Mouse (Mus musculus) adrenal gland, postnatal 25 days (tissue): ENCODE data around the gene Chit1. TPM values are rescaled to one million over a fixed set of nuclear protein-coding genes. Genes with fewer than 3 reads are reported as not detected.

ENCODE experiments used
- DNase-seq: peaks from one replicate; pipeline ENCODE4 v3.0.0; 2021; ENCODE audit warnings: mixed read lengths
- total RNA-seq: library from RNA; stranded (reverse); gene quantifications from 2 replicates; pipeline ENCODE4 v1.2.3, GENCODE M21; 2021

Gene Chit1
- total RNA-seq, 1 experiment from 2014 or later: not detected

DNA sequence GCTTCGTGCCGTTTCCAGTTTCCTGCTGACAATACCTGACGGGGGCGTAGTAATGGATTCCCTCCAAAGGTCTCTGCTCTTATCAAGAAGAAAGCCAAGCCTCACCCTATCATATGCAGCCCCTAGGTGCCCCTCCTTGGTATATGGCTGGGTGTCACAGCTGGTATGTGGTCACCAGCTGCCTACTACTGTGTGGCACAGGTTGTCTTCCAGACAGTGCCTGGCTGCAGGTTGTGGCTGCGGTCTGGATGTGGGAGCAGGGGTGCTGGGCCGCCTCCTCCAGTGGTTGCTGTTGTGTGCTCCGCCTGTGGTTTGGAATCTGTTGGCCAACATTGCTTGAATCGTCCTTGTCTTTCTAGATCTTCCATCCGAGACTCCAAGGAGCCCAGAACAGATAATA, 39.7 kb downstream of the Chit1 start:
- DNase-seq: no peak

DNA sequence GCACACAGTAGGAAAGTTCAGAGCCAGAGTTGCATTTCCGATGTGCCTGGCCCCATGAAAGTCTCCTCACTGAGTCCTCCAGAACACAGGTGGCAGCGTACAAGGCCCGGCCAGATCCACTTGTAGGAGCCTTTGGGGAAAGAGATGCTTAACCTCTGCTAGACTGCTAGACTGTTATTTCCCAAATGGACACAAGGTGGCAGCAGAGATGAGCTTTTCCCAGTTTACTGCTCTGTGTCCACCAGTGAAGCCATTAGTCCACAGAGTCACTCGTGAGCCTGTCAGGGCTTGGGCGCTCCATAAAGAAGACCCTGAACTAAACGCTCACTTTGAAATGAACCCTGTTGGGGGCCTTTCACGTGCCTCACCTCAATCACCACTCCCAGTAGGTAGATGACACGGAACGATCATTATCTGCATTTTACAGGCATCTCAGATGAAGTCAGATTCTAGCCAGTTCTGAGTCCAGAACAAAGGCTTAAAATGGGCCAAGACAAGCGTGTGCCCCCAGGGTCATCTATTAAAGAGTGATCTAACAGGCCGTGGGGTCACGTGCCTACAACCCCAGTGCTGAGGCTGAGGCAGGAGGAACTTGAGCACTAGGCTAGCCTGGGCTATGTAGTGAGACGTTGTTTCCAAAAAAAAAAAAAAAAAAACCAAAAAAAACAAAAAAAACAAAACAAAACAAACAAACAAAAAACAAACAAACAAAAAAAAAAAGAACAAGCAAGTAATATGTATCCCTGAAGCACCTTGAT, 40.8 kb downstream of the Chit1 start:
- DNase-seq: peak; percentile 57

DNA sequence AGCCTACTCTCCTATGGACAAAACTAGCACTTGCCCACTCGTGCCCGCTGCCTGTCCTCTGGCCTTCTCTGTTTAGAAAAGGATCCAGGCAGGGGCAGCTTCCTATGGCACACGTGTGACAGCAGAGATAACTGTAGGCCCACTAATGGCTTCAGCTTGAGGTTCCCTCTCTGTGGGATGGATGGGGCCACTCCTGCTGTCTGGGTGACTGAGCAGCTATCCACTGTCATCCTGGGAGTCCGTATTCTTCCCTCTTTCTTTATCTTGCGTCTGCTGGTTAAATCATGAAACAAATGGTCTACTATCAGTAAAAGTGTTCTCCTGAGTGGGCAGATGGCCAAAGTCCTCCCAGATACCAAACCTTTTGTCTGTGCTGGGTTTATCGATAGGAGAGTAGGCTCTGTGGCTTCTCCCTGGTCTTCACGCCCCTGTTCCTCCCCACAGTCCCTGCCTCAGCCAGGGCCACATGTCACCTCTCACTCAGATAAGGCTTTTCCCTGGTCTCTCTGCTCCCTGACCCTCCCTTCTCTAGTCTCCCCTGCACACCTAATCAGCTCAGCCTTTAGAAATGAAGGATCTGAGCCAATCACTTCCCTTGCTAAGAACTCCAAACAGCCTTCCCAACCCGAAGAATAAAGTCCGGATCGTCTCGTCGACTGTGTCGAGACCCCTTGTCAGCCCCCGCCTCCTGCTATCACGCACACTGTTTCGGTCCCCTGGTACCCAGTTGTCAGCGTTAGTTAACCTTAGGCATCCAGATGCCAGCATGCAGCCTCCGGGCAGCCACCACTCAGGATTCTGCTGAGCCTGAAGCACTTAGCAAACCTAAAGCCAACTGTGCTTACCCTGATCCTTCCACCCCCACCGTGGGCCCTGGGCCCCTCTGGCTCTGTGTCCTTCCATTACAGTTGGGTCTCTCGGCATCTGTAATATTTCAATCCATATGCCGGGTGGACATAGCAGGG, 41.9 kb downstream of the Chit1 start:
- DNase-seq: no peak

DNA sequence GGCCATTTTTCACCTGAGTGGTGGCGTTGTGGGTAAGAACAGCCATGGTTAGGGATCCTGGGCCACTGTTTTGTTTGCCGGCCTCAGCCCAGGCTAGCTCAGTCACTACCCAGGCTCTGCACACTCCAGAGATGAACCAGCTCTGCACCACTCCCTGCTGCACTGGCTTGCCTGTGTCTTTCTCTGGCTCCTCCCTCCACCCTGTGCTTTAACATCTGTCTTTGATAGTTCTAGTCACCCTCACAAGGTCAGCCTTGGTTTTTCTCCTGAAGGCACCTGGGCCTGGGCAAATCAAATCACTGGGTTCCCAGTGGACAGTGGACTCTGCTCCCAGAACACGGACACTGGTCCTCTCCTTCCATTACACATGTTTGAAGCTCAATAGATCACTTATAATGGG, 43.1 kb downstream of the Chit1 start:
- no peak for DNase-seq

DNA sequence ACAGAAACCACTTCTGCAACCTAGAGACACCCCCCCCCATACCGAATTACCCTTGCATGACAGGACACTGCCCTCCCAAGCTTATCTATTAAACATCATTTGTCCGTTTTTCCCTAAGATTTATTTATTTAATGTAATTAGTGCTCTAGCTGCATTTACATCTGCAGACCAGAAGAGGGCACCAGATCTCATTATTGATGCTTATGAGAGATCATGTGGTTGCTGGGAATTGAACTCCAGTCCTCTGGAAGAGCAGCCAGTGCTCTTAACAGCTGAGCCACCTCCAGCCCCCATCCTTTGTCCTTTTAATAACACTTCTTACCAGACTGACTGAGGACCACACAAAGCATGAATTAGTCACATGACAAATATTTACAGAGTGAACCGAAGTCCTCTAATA, 43.6 kb downstream of the Chit1 start:
- no peak for DNase-seq

DNA sequence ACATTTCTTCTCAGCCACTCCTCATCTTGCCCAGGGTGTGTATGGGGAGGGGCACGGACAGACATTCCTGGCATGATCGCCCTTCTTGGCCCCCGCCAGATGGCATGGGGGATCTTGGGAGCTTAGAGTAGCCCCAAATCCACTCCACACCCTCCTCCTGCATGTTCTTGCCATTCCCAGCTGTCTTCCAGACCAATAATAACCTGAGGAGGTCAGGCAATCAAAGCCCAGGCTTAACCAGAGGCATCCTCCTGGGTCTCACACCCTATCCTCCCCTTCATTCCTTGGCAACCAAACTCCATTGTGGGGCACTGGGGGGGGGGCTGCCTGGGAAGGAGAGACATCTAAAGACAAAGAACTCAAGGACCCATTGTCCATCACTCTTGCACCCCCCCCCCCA, 49.4 kb downstream of the Chit1 start:
- DNase-seq: no peak

DNA sequence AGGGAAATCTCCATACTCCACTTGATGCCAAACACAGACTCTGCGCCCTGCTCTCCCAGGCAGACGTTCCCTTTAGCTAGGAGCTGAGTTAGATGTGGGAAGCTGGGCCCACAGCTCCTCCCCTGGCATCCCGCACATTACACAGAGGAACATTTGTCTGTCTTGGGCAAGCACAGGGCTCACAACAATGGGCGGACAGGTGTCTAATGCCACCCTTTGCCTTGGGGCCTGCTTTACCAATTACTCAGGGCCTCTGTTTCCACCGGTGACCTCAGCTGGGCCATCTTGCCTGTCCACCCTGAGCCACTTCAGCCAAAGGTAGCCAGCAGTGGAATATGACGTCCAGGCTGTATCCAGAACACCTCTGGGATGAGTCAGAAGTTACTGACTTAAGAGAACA, 50.4 kb downstream of the Chit1 start:
- no peak for DNase-seq

DNA sequence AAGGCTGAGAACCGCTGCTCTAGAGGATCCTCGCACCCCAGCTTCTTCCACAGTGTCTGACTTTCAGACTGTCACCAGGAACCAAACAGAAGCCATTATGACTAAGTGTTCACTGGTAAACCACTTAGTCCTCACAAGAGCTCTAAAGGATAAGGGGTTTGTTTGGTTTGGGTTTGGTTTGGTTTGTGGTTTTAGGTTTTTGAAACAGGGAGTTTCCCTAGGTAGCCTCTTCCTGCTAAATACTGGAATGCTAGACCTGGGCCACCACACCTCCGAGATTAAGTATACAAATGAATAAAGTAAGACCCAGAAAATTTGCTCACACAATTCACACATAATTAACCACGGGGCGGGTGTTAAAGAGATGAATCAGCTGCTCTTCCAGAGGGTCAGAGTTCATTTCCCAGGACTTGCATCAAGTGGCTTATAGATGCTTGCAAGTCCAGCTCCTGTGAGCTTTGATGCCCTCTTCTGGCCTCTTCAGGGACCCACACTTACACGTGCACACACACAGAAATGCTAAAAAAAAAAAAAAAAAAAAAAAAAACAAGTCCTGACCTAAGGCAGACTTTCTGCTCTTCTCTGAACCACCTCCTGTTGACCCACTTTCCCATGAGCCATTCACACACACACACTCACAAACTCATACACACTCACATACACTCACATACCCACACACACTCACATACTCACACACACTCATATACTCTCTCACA, 51.6 kb downstream of the Chit1 start:
- DNase-seq: no peak

DNA sequence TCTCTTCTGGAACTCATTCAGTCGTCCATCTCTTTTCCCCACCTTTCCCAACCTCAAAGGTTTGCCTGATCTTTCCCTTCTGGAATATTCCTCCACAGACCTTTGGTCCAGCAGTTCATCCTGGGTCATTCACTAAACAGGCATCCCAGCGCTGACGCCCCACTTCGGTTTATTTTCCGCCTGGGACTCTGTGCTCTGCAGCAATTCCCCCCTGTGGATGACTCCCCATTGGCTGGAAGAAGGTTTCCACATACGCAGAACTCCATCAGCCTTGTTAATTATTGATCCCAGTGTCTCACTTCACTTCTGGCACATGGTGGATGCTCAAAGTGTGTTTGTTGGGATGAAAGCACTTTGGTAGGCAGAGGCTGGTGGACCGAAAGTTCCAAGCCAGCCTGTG, 52.4 kb downstream of the Chit1 start:
- DNase-seq: no peak

DNA sequence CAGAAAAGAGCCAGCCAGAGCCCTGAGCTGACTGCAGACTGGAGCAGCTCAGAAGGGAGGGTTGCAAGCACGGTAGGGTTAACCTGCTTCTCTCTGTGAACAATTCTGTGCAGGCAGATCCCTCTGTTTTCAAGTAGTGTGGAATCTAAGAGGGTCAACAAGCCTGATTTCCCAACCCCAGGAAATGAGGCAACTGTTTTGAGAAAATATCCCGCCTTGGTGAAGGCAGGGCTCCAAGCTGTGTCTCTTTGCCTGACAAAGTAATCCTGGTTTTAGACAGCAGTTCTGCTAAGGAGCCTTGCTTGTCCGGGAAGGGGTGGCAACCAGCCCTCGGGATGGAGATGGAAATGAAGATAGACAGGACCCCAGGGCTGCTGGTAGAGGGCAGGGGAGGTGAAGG, 53.4 kb downstream of the Chit1 start:
- no peak for DNase-seq

DNA sequence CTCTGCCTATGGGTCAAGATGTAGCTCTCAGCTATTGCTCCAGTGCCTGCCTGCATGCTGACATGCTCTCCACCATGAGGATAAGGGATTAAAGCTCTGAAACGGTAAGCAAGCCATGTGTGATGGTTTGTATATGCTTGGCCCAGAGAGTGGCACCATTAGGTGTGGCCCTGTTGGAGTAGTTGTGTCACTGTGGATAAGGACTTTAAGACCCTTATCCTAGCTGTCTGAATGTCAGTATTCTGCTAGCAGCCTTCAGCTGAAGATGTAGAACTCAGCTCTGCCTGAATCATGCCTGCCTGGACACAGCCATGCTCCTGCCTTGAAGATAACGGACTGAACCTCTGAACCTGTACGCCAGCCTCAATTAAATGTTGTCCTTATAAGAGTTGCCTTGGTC, 55.5 kb downstream of the Chit1 start:
- no peak for DNase-seq

DNA sequence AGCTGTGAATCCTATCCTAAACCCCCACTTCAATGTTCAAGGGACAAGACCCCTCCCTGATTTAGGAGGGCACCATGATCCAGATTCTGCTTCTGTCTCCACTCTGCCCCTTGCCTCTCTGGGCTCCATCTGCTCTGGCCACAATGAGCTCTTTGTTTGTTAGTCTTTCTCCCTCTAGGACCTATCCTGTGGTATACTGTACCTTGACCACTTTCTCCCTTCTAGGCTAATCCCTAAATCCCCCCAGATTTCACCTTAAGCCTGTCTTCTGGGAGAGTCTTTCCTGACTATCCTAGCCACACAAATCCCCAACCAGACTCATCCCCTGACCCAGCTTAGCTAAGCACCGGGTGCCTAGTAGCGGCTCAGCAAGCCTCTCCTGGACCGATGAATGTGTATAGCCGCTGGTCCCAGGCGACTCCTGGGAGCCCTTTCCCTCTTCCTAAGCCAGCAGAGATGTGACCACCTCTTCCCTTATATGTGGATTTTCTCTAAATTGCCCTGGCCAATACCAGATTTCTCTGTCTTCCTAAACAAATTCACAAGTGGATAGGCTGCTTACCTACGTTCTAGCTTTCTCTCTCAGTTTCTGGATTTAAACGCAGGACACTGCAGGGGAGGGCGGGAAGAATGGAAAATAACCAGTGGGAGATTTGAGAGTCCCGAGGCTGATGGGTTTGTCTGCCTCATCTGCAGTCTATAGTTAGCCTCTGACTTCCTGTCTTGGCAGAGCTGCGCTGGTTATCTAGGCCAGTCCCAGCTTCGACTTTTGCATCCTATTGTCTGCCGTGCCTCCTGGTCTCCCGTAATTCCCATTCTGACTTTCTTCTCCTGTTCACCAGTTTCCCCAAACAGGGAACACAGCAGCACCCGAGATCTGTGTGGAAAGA, 56.6 kb downstream of the Chit1 start:
- no peak for DNase-seq

DNA sequence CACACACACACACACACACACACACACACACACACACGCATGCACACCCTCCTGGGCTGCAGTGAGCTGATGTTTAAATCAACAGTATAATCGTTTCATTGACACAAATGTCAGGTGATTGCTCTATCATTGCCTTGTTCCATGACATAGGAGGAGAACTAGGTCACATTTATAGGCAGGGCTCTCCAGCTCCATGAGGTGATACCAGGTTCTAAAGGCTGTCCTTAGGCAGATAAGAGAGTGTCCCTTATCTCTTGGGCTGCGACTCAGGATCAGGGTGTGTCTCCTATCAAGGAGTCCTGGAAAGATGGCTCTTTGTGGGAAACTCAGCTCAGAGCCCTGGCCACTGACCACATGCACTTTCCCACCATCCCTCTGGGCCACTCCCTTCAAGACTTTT, 57.5 kb downstream of the Chit1 start:
- no peak for DNase-seq

DNA sequence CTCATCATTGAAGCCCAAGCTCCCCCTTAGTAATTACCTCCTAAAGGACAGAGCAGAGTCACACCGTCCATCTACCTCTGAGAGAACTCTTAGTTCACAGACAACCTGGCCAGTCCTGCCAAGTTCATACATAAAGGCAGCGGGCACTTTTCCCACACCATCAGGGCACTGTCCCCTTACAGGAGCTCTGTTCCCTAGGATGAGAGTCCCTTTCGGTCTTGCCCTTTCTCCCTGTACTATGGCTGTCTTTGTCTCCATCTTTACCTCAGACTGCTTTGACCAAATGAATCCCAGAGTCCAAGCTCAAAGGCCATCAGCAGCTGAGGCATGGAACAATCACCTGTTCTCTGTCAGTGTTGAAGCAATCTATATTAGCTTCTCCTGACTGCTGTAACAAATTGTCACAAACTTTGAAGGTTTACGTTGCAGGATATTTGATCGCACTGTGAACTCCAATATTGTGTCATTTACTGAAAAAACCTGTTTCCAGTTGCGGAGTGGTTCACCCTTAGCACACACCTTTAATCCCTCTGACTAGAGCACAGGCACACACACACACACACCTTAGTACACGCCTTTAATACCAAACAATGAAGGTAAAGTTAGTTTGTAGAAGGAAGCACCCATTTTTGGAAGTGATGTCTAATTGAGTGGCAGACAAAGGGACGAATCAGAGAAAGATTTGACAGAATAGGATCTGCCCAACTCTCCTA, 58.1 kb downstream of the Chit1 start:
- DNase-seq: no peak

DNA sequence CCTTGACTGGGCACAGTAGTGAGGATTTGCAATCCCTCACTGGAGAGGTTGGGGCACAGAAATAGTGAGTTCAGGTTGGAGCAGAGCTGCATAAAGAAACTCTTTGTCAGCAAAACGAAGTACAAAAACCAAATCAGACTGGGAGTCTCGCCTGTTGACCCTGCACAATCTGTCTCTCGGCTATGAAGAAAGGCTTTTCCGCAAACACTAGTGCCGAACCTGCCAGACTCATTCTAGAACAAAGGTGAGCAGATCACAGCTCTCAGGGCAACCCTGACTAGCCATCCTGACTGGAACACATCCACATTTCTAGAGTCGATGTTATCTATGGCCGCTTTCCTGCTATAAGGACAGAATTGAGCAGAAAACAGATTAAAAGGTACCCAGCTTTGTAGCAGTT, 62.0 kb downstream of the Chit1 start:
- DNase-seq: no peak

DNA sequence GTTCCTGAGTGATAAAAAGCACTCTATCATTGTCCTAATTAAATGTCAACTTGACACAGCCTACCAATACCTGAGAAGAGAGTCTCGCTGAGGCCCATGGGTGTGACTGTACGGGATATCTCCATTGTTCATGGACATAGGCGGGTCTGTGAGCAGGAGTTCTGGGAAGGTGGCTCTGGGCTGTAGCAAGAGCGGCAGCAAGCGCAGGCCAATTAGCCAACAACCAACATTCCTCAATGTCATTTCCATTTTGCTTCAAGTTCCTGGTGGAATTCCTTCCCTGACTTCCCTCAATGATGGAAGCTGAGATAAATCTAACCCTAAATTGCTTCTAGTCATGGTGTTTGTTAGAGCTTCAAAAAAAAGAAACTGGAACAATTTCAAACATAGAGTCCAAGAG, 66.9 kb downstream of the Chit1 start:
- no peak for DNase-seq

DNA sequence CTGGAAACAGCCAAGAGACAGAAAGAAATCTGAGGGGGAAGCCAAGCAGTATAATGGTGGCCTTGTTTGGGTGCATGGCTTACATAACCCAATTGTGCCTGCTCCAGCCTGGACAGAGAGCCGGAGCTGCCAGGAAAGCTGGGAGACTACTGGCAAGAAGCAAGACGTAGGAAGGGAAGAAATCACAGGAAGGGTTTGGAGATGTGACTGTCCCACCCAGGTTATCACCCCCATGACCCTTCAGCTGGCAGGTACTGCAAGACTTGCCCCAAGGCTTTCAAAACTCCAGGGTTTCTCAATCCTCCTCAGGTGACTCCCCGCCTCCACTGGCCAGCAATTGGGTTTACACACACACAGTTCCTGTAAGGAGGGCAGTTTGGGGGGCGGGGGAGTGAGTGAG, 71.0 kb downstream of the Chit1 start, which contains the start of gene Chil1:
Gene Chil1 (plus strand): TSS at position 152 of the 400 bp plus-strand sequence.
- DNase-seq: no peak

DNA sequence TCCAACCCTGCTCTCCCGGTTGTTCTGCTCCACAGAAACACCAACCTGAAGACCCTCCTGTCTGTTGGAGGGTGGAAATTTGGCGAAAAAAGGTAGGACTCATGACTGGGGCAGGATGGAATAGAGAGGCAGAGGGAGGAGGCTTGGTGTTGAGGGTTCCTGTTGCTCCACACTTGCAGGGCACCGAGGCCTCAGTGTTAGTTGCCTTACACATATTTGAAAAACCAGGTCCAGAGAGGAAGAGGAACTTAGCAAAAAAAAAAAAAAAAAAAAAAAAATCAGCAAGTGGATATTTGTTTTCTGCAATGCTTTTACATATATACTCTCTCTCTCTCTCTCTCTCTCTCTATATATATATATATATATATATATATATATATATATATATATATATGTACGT, 73.0 kb downstream of the Chit1 start:
- DNase-seq: no peak

DNA sequence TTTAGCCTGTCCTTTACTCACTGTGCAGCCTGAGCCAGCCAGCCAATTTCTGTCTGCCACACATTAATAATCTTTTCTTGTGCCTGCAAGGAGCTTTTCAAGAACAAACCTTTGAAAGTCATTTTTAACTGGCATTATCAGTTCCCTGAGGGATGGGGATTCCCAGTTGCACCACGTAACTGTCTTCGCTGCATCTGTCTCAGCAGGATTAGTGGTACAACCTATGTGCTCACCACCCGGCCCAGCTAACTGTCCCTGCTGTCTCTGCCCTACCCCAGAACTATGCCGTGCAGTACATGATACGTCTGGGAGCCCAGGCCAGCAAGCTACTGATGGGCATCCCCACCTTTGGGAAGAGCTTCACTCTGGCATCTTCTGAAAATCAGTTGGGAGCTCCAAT, 77.2 kb downstream of the Chit1 start:
- no peak for DNase-seq

DNA sequence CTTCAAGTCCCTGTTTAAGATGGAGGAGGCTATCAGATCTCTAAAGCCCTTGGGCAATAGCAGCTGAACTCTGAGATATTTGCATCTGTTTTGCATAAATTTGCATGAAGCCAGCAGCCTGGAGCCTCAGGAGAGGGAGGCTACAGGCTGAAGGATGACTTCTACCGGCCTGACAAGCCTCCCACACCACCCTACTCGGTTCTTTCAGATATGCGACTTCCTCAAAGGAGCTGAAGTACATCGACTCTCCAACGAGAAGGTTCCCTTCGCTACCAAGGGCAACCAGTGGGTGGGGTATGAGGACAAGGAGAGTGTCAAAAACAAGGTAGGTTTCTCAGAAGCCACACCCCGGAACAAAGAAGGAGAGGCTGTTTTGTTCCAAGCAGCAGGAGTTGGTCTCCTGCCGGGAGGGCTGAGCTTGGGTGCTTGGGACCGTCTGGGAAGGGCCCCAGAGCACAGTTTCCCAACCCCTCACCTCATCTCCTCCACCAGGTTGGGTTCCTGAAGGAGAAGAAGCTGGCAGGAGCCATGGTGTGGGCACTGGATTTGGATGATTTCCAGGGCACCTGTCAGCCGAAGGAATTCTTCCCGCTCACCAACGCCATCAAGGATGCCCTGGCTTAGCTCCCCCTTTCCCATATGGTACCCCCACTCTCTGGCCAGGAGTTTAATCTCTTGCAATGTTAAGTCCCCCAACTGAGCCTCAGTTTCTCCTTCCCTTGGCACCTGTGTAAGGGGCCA, 78.1 kb downstream of the Chit1 start:
- no peak for DNase-seq
